In genomic region chr17:90837022-90837414, GRCm38 (mm10) we compare ENCODE assay signal across 13 mouse cellular contexts.
DNase-seq lines count a peak whose midpoint lies in the region; ATAC-seq and TF ChIP-seq lines count a peak whose summit lies in the region.
"Had no signal": no experiment of that assay in that cellular context is flagged by ENCODE, and none has a peak within 500 bp of the region (broad histone marks: within the 10 kb centered on the region; RNA-seq: fewer than 3 reads in every experiment).

No protein-coding gene starts in this region.

- H3K27ac ChIP-seq in hindbrain, embryonic 13.5 days = peak overlapping the region; percentile 73
- H3K27ac ChIP-seq: embryonic facial prominence, embryonic 15.5 days; stomach, postnatal 0 days had no signal

- H3K4me2 ChIP-seq in hindbrain, embryonic 13.5 days = no peak overlapping the region
- H3K4me2 ChIP-seq in myocyte (ENCODE audit: low read depth) = peak overlapping the region; percentile 32
- H3K4me2 ChIP-seq: embryonic facial prominence, embryonic 15.5 days; heart, embryonic 12.5 days had no signal

- no peak for TF ChIP-seq POLR2A in brain, embryonic 14.5 days (IDR thresholded peaks at IDR 0.05; ENCODE audit: borderline replicate concordance, extremely low read depth, insufficient read depth, insufficient read length, poor library complexity, severe bottlenecking)
- no peak for TF ChIP-seq POLR2A in myocyte (IDR thresholded peaks at IDR 0.05; ENCODE audit: insufficient read length, low read depth)

- no peak overlapping the region for H3K9ac ChIP-seq in hindbrain, embryonic 13.5 days
- H3K9ac ChIP-seq: embryonic facial prominence, embryonic 15.5 days; heart, embryonic 12.5 days had no signal

- no peaks in the 10 kb centered on the region for H3K27me3 ChIP-seq in hindbrain, embryonic 13.5 days
- no peaks in the 10 kb centered on the region for H3K27me3 ChIP-seq in myocyte (ENCODE audit: control insufficient read depth, insufficient read depth, insufficient read length)
- H3K27me3 ChIP-seq: embryonic facial prominence, embryonic 15.5 days; heart, embryonic 12.5 days had no signal

- H3ac ChIP-seq in myocyte (ENCODE audit: control insufficient read depth, insufficient read length) = no peak overlapping the region

- TF ChIP-seq CTCF in brain, embryonic 14.5 days (IDR thresholded peaks at IDR 0.05; ENCODE audit: borderline replicate concordance, extremely low read depth, insufficient read depth, insufficient read length) = no peak

- no peaks in the 10 kb centered on the region for H3K79me2 ChIP-seq in myocyte (ENCODE audit: control insufficient read depth, insufficient read depth)

- peaks cover 11% of the 10 kb centered on the region for H3K4me1 ChIP-seq in hindbrain, embryonic 13.5 days (replicated peaks)
- H3K4me1 ChIP-seq: embryonic facial prominence, embryonic 15.5 days; heart, embryonic 12.5 days had no signal

- intact Hi-C loops in heart, postnatal 36 days (cut with DNase I) = no loop called here

- peak; percentile 82 for ATAC-seq in hindbrain, embryonic 13.5 days (ENCODE audit: low FRiP score)
- ATAC-seq: lung, postnatal 0 days had no signal

- peak; percentile 30 for DNase-seq in embryo, embryonic 10 days (ENCODE audit: low spot score)
- no peak for DNase-seq in embryo, embryonic 9.5 days (ENCODE audit: extremely low spot score)
- DNase-seq in brain, embryonic 14.5 days (ENCODE audit: low read depth) = peak; percentile 82
- no peak for DNase-seq in spleen, postnatal 10 days (ENCODE audit: low spot score in 2 of 2)
- DNase-seq in heart, postnatal 36 days = no peak
- no peak for DNase-seq in right cerebral cortex, postnatal 4 days
- DNase-seq: right cerebral cortex, postnatal 25 days had no signal

- no peaks in the 10 kb centered on the region for H3K36me3 ChIP-seq in hindbrain, embryonic 13.5 days
- no peaks in the 10 kb centered on the region for H3K36me3 ChIP-seq in myocyte (ENCODE audit: control insufficient read depth, insufficient read depth)
- H3K36me3 ChIP-seq: embryonic facial prominence, embryonic 15.5 days; heart, embryonic 12.5 days had no signal

- no peak overlapping the region for H3K4me3 ChIP-seq in hindbrain, embryonic 13.5 days
- H3K4me3 ChIP-seq in myocyte = no peak overlapping the region
- H3K4me3 ChIP-seq: embryonic facial prominence, embryonic 15.5 days; heart, embryonic 12.5 days had no signal

- no peaks in the 10 kb centered on the region for H3K9me3 ChIP-seq in hindbrain, embryonic 13.5 days
- H3K9me3 ChIP-seq: embryonic facial prominence, embryonic 15.5 days; heart, embryonic 12.5 days had no signal

TF ChIP-seq in myocyte, 11 proteins besides CTCF, POLR2A, EP300 and RAD21:
- TF ChIP-seq SRF (IDR thresholded peaks at IDR 0.05; ENCODE audit: control insufficient read depth, insufficient read length, low read depth) (no peak), MYOG (IDR thresholded peaks at IDR 0.05; ENCODE audit: control insufficient read depth in 1 of 3, insufficient read depth in 1 of 3, insufficient read length in 2 of 3, low read depth in 2 of 3) (peak in 1 of 3 experiments; percentile 24), MYOD1 (IDR thresholded peaks at IDR 0.05; ENCODE audit: control insufficient read depth in 1 of 3, insufficient read length in 2 of 3, low read depth in 2 of 3) (peak in 2 of 3 experiments; percentile 25 to 68)

Comparison
In these comparisons a context has a peak if more than half of its experiments do, and no peak if none do; other contexts are left out.
1. DNase-seq: peak in embryo, embryonic 10 days (single experiment) and brain, embryonic 14.5 days (single experiment); none in embryo, embryonic 9.5 days (single experiment), spleen, postnatal 10 days (0 of 2), heart, postnatal 36 days (0 of 2) and right cerebral cortex, postnatal 4 days (single experiment).